Mouse (Mus musculus): ENCODE results near the gene Nme9.
A peak's percentile ranks its signal among the peaks of the same experiment; 100 is the strongest.

Gene Nme9

GRCm38 (mm10) chr9:99437031-99437764 lies 14.1 kb upstream of the Nme9 start, which contains the start of gene Mras:
TSS of gene Mras (minus strand) at chr9:99437381.
- no peak for DNase-seq (ENCODE audit: low spot score in 2 of 2)

GRCm38 (mm10) chr9:99437781-99438565 lies 13.3 kb upstream of the Nme9 start:
- no peak for DNase-seq (ENCODE audit: low spot score in 2 of 2)

GRCm38 (mm10) chr9:99439064-99439463 lies 12.2 kb upstream of the Nme9 start:
- no peak for DNase-seq (ENCODE audit: low spot score in 2 of 2)

- no peak for DNase-seq (ENCODE audit: low spot score in 2 of 2)
Observed at GRCm38 (mm10) chr9:99440941-99441340, 10.3 kb upstream of the Nme9 start.

- DNase-seq (ENCODE audit: low spot score in 2 of 2): no peak
Observed at GRCm38 (mm10) chr9:99441647-99442433, 9.4 kb upstream of the Nme9 start.

- DNase-seq (ENCODE audit: low spot score in 2 of 2): no peak
Observed at GRCm38 (mm10) chr9:99444590-99445178, 6.6 kb upstream of the Nme9 start.

GRCm38 (mm10) chr9:99446259-99446658 lies 5.0 kb upstream of the Nme9 start:
- no peak for DNase-seq (ENCODE audit: low spot score in 2 of 2)

GRCm38 (mm10) chr9:99447323-99447722 lies 4.0 kb upstream of the Nme9 start:
- no peak for DNase-seq (ENCODE audit: low spot score in 2 of 2)

- DNase-seq (ENCODE audit: low spot score in 2 of 2): no peak
Observed at GRCm38 (mm10) chr9:99449886-99450647, 1.2 kb upstream of the Nme9 start.

- DNase-seq (ENCODE audit: low spot score in 2 of 2): no peak
Observed at GRCm38 (mm10) chr9:99454211-99454610, 2.9 kb downstream of the Nme9 start.

GRCm38 (mm10) chr9:99458529-99459208 lies 7.4 kb downstream of the Nme9 start:
- peak in 1 of 2 experiments; percentile 35 for DNase-seq (ENCODE audit: low spot score in 2 of 2)

- no peak for DNase-seq (ENCODE audit: low spot score in 2 of 2)
Observed at GRCm38 (mm10) chr9:99459730-99460129, 8.5 kb downstream of the Nme9 start.

- DNase-seq (ENCODE audit: low spot score in 2 of 2): no peak
Observed at GRCm38 (mm10) chr9:99464876-99465275, 13.6 kb downstream of the Nme9 start.

GRCm38 (mm10) chr9:99468572-99468971 lies 17.3 kb downstream of the Nme9 start:
- no peak for DNase-seq (ENCODE audit: low spot score in 2 of 2)

- DNase-seq (ENCODE audit: low spot score in 2 of 2): no peak
Observed at GRCm38 (mm10) chr9:99469681-99470273, 18.5 kb downstream of the Nme9 start.

GRCm38 (mm10) chr9:99470347-99471092 lies 19.2 kb downstream of the Nme9 start:
- DNase-seq (ENCODE audit: low spot score in 2 of 2): no peak

GRCm38 (mm10) chr9:99471334-99471733 lies 20.1 kb downstream of the Nme9 start:
- no peak for DNase-seq (ENCODE audit: low spot score in 2 of 2)

GRCm38 (mm10) chr9:99479181-99479711 lies 28.0 kb downstream of the Nme9 start:
- no peak for DNase-seq (ENCODE audit: low spot score in 2 of 2)

- DNase-seq (ENCODE audit: low spot score in 2 of 2): no peak
Observed at GRCm38 (mm10) chr9:99480764-99481163, 29.5 kb downstream of the Nme9 start.
